Mouse (Mus musculus): ENCODE measurements around the gene Surf1. TPM values are rescaled to one million over a fixed set of nuclear protein-coding genes. Genes with fewer than 3 reads are reported as not detected.

The Surf1 gene
- total and polyA plus RNA-seq, 3 experiments: 49.7 to 68.0 (median 49.9) TPM

DNA sequence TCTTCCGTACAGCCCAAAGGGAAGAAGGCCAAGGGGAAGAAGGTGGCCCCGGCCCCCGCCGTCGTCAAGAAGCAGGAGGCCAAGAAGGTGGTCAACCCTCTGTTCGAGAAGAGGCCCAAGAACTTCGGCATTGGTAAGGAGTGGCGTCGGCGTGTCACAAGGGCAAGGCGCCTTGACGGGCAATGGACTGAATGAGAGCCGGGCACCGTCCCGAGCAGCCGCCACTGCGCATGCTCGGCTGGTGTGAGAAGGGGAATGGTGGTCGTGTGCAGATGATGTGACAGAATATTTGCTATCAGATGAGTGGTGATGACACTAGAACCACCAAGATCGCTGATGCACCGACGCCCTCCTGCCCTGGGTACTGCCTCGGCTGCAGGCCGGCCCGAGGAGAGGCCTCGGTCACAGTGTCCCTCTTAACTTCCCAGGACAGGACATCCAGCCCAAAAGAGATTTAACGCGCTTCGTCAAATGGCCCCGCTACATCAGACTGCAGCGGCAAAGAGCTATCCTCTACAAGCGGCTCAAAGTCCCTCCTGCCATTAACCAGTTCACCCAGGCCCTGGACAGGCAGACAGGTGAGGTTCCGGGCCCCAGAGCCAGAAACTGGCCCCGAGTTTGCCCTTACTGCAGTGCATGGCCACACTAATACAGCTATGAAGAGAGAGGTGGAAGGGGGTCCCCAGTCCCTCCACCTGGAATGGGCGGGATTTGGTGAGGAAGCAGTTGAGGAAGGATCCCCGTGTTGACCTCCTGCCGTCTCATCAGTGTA, 5.2 kb downstream of the Surf1 start:
- TF ChIP-seq POLR2A (IDR thresholded peaks at IDR 0.05; ENCODE audit: insufficient read depth, low read depth, low read length) (no peak), EP300 (IDR thresholded peaks at IDR 0.05; ENCODE audit: insufficient read depth, low read depth, low read length) (no peak), CTCF (IDR thresholded peaks at IDR 0.05) (no peak)
- Histone ChIP-seq H3K27me3 (ENCODE audit: control insufficient read depth, insufficient read depth, low read length) (no peaks in the 10 kb centered on the region), H3K79me2 (replicated peaks; ENCODE audit: control insufficient read depth, insufficient read depth, low read length) (peaks cover 5% of the 10 kb centered on the region), H3K27ac (peak overlapping the region; percentile 80), H3K36me3 (ENCODE audit: control insufficient read depth, insufficient read depth, low read length) (peaks cover 7% of the 10 kb centered on the region), H3K9ac (ENCODE audit: low read depth, low read length) (peak overlapping the region; percentile 95), H3K4me3 (peak overlapping the region; percentile 84), H3K4me1 (ENCODE audit: control insufficient read depth, insufficient read depth, low read length) (peaks cover 8% of the 10 kb centered on the region)
- WGBS: under 1% methylated on average over 37 of the region's 37 CpGs
- intact Hi-C loops (cut with DNase I): loop anchor here (1.0 kb wide), 1 partner anchor 21 kb away; no protein-coding TSS in a partner anchor
- no peak for DNase-seq

DNA sequence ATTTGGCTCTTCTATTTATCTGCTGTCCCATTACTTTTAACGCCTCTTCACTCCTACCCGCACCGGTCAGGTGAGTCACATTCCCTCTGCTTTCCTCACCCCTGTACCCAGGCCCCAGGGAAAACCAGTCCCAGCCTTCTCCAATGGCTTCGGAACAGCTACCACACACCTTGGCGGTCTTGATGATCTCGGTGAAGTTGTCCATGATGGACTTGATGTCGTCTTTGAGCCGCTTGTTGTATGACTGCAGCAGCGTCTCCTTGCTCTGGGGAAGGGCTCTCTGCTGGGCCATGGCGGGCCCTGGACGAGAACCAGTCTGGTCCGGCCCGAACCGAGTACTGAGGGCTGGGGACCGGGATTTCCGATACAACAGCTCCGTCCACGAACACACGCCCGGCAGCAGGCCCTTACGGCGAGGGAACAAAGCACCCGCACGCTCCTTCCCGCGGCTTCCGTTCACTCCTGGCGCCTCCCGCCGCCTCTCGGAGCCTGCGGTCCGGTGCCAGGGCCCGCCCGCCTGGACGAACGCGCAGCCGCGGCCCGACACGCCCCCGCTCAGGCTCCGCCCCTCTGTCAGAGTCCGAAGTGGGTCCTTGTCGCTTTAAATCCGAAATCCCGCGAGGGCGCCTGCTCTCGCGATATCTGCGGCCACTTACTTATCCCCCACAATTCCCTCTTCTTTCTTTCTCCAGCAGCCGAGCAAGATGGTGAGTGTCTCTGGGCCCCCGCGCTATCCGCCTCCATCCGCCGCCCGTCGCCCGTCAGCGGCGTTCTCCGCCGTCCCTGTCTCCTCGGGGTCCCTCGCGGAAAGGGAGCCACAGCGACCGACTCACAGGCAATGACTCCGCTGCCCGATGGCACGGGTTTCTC, 6.0 kb downstream of the Surf1 start, which contains the start of the genes Med22 and Rpl7a:
Gene Med22, minus strand, starts transcription at position 554 of the 870 bp plus-strand sequence.
Gene Rpl7a, plus strand, starts transcription at position 641 of the 870 bp plus-strand sequence.
- H3K79me2 ChIP-seq (replicated peaks; ENCODE audit: control insufficient read depth, insufficient read depth, low read length): peaks cover 5% of the 10 kb centered on the region
- DNase-seq: peak; percentile 100
- H3K36me3 ChIP-seq (ENCODE audit: control insufficient read depth, insufficient read depth, low read length): peaks cover 7% of the 10 kb centered on the region
- peak; percentile 28; the same call in 1 of the 2 replicates for TF ChIP-seq EP300 (IDR thresholded peaks at IDR 0.05; ENCODE audit: insufficient read depth, low read depth, low read length)
- no peak for TF ChIP-seq CTCF (IDR thresholded peaks at IDR 0.05)
- TF ChIP-seq POLR2A (IDR thresholded peaks at IDR 0.05; ENCODE audit: insufficient read depth, low read depth, low read length): peak; percentile 96
- H3K4me3 ChIP-seq: peak within 1 kb of the TSS; percentile 84
- intact Hi-C loops (cut with DNase I): no loop called here
- WGBS: under 1% methylated on average over 74 of the region's 74 CpGs
- H3K27ac ChIP-seq: peak within 1 kb of the TSS; percentile 86
- H3K4me1 ChIP-seq (ENCODE audit: control insufficient read depth, insufficient read depth, low read length): peaks cover 7% of the 10 kb centered on the region
- H3K27me3 ChIP-seq (ENCODE audit: control insufficient read depth, insufficient read depth, low read length): no peaks in the 10 kb centered on the region
- peak within 1 kb of the TSS; percentile 95 for H3K9ac ChIP-seq (ENCODE audit: low read depth, low read length)

DNA sequence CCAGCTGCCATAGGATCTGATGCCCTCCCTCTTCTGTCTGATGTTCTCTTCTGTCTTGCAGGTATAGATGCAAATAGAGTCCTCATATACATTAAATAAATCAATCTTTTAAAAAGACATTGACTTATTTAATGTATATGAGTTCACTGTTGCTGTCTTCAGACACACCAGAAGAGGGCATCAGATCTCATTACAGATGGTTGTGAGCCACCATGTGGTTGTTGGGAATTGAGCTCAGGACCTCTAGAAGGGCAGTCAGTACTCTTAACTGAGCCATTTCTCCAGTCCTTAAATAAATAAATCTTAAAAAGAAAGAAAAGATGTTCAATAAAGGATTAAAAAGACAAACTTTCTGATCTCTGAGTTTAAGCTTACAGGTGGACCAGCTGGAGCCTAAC, 6.9 kb downstream of the Surf1 start:
- TF ChIP-seq CTCF (IDR thresholded peaks at IDR 0.05) (peak; percentile 32), EP300 (IDR thresholded peaks at IDR 0.05; ENCODE audit: insufficient read depth, low read depth, low read length) (no peak)

DNA sequence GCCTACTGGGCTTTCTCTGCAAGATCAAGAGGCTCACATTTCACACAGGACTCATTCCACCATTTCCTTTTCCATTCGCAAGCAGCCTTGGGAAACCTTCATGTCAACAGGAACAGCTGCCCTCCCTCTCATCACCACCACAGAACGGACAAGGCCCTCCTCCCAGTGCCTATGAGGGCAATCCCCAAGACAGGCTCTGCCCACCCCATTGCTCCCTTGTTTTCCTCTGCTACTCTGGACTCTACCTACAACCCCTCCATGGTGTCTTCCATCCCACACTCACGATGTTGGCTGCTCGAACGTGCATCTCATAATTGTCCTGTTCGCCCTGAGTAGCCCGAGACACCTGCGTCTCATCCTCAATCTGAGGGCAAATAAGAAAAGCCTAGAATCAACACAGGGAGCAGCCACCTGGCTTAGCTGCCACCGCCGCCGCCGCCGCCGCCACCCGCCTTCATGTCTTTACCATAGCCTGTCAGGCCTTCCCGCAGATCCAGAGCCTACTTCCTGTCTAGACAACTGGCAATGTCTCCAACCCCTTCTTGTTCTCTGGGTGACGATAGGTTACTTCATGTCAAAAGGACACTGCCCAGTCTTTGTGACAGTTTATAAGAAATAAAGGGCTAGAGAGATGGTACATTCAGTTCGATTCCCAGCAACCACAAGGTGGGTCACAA, 7.5 kb downstream of the Surf1 start:
- H3K36me3 ChIP-seq (ENCODE audit: control insufficient read depth, insufficient read depth, low read length): peaks cover 7% of the 10 kb centered on the region
- H3K27ac ChIP-seq: no peak overlapping the region
- intact Hi-C loops (cut with DNase I): loop anchor here (10.0 kb wide), 2 partner anchors 264 to 464 kb away; partner anchors contain the start of gene Sec16a
- H3K4me3 ChIP-seq: no peak overlapping the region
- DNase-seq: no peak
- H3K79me2 ChIP-seq (replicated peaks; ENCODE audit: control insufficient read depth, insufficient read depth, low read length): peaks cover 5% of the 10 kb centered on the region
- WGBS: 66% methylated on average over 18 of the region's 18 CpGs
- H3K9ac ChIP-seq (ENCODE audit: low read depth, low read length): no peak overlapping the region; the same call in 1 of the 2 replicates
- TF ChIP-seq CTCF (IDR thresholded peaks at IDR 0.05) (no peak), POLR2A (IDR thresholded peaks at IDR 0.05; ENCODE audit: insufficient read depth, low read depth, low read length) (no peak), EP300 (IDR thresholded peaks at IDR 0.05; ENCODE audit: insufficient read depth, low read depth, low read length) (no peak)
- H3K27me3 ChIP-seq (ENCODE audit: control insufficient read depth, insufficient read depth, low read length): no peaks in the 10 kb centered on the region
- peaks cover 8% of the 10 kb centered on the region for H3K4me1 ChIP-seq (ENCODE audit: control insufficient read depth, insufficient read depth, low read length)

More for the DNA sequence above, 6.9 kb downstream of the Surf1 start:
- H3K4me1 ChIP-seq (ENCODE audit: control insufficient read depth, insufficient read depth, low read length): peaks cover 7% of the 10 kb centered on the region
- intact Hi-C loops (cut with DNase I): loop anchor here (10.0 kb wide), 2 partner anchors 265 to 465 kb away; partner anchors contain the start of gene Sec16a
- peak overlapping the region; percentile 84 for H3K4me3 ChIP-seq
- peak overlapping the region; percentile 86 for H3K27ac ChIP-seq
- H3K36me3 ChIP-seq (ENCODE audit: control insufficient read depth, insufficient read depth, low read length): peaks cover 7% of the 10 kb centered on the region
- H3K79me2 ChIP-seq (replicated peaks; ENCODE audit: control insufficient read depth, insufficient read depth, low read length): peaks cover 5% of the 10 kb centered on the region
- H3K9ac ChIP-seq (ENCODE audit: low read depth, low read length): no peak overlapping the region
- DNase-seq: no peak
- H3K27me3 ChIP-seq (ENCODE audit: control insufficient read depth, insufficient read depth, low read length): no peaks in the 10 kb centered on the region

DNA sequence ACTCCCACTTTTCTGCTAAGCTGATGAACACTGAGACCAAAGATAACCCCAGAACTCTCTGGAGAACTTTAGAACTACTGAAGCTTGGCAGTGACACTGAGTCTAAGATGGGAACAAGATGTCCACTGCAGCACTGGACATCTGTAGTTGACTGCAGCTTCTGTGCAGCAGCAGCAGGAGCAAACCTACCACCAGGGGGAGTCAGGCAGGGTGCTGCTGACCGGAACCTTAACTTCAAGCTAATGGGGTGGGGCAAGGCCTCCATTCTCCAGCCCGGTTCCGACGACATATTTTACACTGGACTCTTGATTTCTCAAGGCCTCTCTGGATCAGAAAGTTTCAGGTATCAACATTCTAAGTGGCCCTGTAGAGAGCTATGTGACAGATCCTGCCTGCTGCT, 9.2 kb downstream of the Surf1 start:
- no peak for DNase-seq
- intact Hi-C loops (cut with DNase I): loop anchor here (10.0 kb wide), 2 partner anchors 262 to 462 kb away; partner anchors contain the start of gene Sec16a
- Histone ChIP-seq H3K36me3 (ENCODE audit: control insufficient read depth, insufficient read depth, low read length) (peaks cover 4% of the 10 kb centered on the region), H3K9ac (ENCODE audit: low read depth, low read length) (no peak overlapping the region), H3K79me2 (replicated peaks; ENCODE audit: control insufficient read depth, insufficient read depth, low read length) (peaks cover 5% of the 10 kb centered on the region), H3K4me3 (no peak overlapping the region), H3K27me3 (ENCODE audit: control insufficient read depth, insufficient read depth, low read length) (no peaks in the 10 kb centered on the region), H3K27ac (no peak overlapping the region), H3K4me1 (ENCODE audit: control insufficient read depth, insufficient read depth, low read length) (peaks cover 12% of the 10 kb centered on the region)
- TF ChIP-seq POLR2A (IDR thresholded peaks at IDR 0.05; ENCODE audit: insufficient read depth, low read depth, low read length) (no peak), CTCF (IDR thresholded peaks at IDR 0.05) (peak; percentile 77), EP300 (IDR thresholded peaks at IDR 0.05; ENCODE audit: insufficient read depth, low read depth, low read length) (no peak)
- 29% methylated on average over 4 of the region's 4 CpGs for whole genome bisulfite sequencing

Data from heart, adult 2 months (tissue).